Comparison of ENCODE assay signal across 1 mouse cellular context in the genomic region with DNA sequence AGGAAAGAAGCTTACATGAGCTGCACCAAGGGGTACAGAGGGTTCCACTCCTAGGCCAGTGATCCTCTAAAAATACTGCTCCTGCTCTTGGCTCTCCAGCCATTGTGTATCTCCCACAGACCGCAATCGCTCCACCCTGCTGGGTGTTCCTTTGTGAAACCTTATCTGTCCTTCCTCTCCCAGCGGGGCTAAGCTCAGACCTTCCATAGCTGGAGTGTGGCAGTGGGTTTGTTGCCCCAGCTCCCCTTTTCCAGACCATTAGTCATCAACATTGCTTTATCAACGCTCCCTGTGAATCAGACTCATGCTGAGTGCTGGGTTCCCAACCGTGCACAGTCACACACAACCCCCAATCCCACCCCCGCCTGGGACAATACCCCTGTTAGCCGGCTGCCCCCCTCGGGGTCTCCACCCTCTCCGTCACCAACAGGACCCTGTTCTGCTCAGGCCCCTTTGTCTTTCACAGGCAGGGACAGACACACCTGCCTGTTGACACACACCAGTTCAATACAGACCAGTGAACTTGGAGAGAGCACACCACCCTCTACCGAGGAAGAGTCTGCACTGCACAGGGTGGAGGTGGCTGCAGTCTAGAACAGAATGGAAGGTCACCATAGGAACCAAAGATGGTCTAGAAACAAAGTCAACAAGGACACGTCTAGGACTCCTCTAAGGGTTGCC.
TF ChIP-seq lines count a peak whose summit lies in the region.

No protein-coding gene starts in this region.

TF ChIP-seq in MEL, 35 proteins besides CTCF, POLR2A, EP300 and RAD21 (continued from another document):
- 0 out of 2 replicates have a peak, but pooled peaks have one; percentile 31 for TF ChIP-seq ELF1 (IDR thresholded peaks at IDR 0.05; ENCODE audit: low read depth, low read length)
- TF ChIP-seq GABPA (IDR thresholded peaks at IDR 0.05; ENCODE audit: low read depth, low read length), result no peak
- 0 out of 2 replicates have a peak, but pooled peaks have one; percentile 5 for TF ChIP-seq MAX (IDR thresholded peaks at IDR 0.05; ENCODE audit: low read length)
- no peak for TF ChIP-seq USF2 (IDR thresholded peaks at IDR 0.05; ENCODE audit: borderline replicate concordance in 1 of 2, insufficient read depth in 1 of 2, low read depth in 1 of 2, low read length in 2 of 2)
- no peak for TF ChIP-seq NELFE (IDR thresholded peaks at IDR 0.05; ENCODE audit: low read depth, low read length)
- TF ChIP-seq POLR2AphosphoS2 (IDR thresholded peaks at IDR 0.05; ENCODE audit: low read length), result no peak
